Mouse (Mus musculus) cerebellum, adult 9-10 months (tissue): ENCODE measurements at regions not wholly inside any gene's neighbourhood (a gene's known extent, or its start where the extent isn't known, plus 50 kb on each side); places are given as distances from the start of the nearest gene placed in this dataset.
A peak's percentile ranks its signal among the peaks of the same experiment; 100 is the strongest.

Source experiments
- DNase-seq: peaks from one replicate; pipeline ENCODE4 v3.0.0; 2022

DNA sequence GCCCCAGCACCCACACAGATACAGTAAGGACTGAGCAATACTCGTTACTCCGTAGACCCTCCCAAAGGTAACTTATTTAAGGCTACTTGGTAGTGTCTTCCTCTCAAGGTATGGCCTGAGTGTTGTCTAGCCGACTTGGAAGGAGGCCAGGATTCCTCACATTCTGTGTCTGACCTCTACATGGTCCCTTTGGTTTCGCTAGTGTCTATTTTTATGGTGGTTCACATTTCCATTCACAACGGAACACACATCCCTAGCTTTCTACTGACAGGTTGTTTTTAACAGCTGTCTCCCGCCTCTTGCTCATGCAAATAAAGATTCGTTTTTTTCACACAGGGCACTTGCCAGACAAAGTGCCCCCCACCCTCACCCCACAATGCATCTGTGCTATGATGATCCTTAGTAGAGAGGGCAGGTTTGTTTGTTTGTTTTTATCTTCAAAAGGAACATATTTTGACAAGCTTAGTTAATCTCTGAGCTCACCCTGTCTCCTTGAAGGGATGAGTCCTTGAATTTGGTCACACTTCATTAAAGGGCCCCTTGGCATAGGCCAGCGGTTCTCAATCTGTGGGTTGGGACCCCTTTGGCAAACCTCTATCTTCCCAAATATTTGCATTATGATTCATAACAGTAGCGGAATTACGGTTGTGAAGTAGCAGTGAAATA is 52.7 kb downstream of the Phlda1 start:
- DNase-seq, result no peak

DNA sequence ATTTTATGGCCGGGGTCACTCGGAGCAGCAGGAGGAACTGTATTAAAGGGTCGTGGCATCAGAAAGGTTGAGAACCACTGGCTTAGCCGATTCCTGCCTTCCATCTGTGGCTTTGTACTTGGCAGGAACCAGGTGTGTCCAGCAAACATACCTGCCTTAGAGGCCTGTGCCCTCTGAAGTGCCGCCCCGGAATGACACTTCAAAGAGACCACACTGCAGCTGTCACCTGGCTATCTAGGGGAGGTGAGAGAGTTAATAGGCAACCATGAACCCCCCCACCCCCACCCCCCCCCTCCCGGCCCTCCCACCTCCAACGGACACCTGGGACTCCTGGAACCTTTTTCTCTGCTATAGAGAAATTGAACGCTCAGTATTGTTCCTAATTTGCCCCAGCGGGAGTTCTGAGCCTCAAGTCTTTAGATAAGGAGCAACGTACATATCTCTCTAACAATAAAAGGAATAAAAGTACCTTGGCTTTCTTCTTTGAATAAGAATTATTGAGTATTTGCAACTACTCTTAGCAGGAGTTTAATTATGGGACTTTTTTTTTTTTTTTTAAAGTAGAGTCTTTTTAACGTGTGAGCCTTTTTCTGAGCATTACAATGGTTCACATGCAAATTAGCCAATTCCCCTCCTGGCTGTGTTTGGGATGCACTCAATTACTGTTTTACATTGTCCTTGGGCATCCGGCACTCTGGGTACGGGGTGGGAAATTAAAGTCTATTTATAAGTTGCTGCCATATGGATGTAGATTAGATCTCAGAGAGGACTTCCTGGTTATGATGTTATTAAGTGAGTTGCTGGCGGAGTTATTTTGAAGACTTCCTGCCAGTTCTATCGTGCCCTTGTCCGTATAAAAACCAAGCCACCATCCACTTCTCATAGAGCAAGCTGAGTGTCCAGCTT is 53.5 kb downstream of the Phlda1 start:
- DNase-seq, result no peak

DNA sequence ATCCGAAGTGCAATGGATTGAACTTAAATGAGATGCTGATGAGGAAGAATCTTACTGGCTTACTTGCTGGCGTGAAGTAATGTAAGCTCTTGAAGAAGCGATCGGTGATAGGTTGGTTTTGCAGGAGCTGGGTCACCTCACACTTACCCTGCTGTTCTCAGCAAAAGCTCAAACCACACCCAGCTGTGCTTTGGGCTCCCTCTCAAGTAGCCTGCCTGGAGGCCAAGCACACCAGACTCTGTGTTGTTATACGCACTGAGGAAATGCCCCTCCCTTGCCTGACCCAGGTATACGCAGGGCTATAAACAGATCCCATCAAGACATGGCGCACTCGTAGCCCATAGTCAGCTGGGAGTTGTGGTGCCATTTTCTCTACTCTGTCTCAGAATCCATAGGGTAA is 56.5 kb downstream of the Phlda1 start:
- DNase-seq, result no peak

DNA sequence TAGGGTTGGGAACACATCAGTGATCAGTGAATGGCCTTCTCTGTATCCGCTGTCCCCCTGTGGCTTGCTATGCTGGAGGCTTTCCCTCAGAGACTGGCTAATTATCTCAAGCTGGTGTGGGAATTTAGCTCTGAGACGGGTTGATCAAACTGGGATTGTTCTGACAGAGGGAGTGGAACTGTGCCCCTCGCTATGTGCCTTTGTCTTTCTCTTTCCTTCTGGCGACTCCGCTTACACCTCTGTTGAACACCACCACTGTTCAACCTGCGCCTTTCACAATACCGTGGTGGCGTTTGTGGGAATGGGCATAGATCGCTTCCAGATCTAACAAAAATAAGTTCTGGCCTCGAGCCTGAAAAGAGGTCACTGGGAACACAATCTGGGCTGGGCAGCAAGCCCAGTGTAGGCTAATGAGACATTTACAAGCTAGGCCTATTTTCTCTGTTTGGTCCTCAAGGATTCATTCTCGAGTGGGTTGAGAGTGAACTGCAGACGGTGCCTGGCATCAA is 60.8 kb downstream of the Phlda1 start:
- DNase-seq, result peak; percentile 80

- no peak for DNase-seq
These were observed 64.6 kb downstream of the Phlda1 start for GRCm38 (mm10) chr10:111570501-111571258.

GRCm38 (mm10) chr10:111574231-111574630 is 68.1 kb downstream of the Phlda1 start:
- no peak for DNase-seq

- DNase-seq, result no peak
These were observed 68.7 kb downstream of the Phlda1 start for GRCm38 (mm10) chr10:111574812-111575211.

GRCm38 (mm10) chr10:111575256-111575655 is 69.2 kb downstream of the Phlda1 start:
- no peak for DNase-seq

DNA sequence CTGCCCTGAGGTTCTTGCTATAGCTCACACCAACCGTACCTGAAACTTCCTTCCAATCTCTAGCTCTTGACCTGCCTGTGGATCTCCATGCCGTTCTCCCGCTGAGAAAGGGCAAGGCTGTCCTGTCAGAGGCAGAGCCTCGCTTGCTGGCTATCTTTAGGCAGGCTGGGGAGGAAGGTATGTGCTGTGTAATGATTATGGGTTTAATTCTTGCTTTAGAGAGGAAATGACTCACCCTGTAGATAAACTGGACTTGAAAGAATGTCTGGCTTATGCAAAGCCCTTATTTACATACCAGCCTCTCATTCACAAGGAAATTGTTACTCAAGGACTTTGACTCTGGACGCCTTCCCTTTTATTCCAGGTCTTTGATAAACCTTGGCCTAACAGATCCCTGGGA is 69.8 kb downstream of the Phlda1 start:
- no peak for DNase-seq

DNA sequence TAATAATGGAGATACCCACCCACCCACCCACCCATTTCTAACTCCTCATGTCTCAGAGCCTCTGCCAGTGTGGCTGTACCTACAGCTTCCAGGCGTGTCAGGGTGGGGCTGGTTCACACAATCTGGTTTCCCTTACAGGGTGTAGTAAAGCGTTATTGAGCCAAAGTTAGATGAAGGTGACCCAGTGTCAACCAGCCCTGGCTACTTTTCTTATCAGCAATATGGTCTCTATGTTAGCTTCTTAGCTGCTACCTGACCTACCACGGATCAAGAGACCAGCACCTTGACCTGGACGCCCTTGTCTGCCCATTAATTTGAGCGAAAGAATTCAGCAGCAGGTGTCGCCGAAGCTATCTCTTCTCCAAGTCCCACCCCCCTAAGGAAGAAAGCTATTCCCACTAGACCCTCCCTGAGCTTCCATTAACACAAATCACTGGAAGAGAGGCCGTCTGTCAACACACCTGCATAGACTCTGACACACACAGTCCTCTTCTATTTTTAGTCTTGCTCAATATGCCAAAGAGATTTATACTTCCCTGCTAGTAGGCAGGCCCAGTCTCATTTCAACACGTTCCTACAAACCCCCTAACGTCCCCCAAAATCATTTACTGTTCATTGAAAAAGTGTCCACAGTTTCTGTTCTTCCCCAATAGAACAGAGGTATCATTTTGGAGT is 70.4 kb downstream of the Phlda1 start:
- DNase-seq, result no peak

DNA sequence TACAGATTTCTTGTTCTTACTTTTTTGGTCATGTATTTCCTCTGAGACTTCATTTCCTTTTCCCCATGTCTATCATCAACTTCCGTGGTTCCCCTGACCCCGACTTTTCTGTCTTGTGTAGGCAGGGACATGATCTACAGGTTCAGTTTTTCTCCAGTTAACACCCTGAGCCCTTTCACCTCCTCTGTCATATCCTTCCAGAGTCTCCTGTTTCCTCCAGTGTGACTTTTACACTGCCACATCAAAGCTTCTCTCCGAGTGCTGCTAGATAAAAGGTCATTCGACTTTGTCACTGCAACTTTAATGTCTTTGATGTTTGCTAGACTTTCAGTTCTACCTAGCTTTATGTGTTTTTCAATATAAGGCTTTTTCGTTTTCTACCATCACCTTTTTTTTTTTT is 72.5 kb downstream of the Phlda1 start:
- no peak for DNase-seq

DNA sequence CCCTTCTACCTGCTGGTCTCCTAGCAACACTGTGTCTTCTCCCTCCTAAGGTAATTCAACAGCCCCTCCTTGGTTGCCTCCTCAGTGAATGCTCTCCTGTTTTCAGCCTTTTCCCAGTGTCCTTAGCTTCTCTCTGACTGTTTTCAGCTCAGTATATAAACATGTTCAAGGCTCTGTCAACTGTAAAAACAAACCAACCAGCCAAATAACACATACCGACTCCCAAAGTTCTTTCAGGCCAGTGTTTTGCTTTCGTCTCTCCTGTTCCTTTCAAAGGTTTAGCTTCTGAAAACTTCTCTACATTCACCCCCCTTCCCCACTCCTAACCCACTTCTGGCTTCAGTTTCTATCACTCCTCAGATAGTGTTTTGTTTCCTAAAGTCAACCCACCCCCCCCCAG is 73.4 kb downstream of the Phlda1 start:
- no peak for DNase-seq

DNA sequence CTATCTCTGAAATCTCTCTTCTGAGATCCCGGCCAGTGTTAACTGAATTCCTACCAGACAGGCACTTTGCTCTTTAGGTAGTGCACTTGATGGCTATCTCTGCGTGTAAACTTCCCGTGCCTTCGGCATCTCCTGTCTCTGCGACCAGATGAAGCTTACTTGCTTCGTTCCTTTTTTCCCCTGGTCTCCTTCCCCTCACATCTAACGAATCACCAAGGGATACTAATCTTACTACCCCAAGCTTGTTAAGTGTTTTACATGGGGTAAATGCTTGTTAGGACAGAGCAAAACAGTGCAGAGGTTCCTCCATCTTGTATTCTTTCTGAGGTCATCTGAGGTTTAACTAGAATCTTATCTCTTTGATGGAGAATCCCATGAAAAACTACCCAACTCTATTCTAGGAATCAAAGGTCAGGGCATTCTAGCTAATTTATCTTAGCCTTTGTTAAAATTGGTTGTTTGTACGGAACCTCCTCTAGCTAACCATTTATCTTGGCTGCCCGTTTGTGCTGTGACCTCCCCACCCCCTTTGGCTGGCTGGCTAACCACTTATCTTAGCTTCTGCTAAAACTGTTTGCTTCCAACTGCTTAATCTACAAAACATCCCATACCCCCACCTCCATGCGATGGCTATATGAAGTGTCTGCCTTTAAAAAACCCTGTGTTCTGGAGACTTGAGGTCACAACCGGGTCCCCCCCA is 74.5 kb downstream of the Phlda1 start:
- no peak for DNase-seq

GRCm38 (mm10) chr10:111581847-111582246 is 75.8 kb downstream of the Phlda1 start:
- no peak for DNase-seq

- no peak for DNase-seq
These were observed 76.4 kb downstream of the Phlda1 start for GRCm38 (mm10) chr10:111582321-111583123.

- DNase-seq, result no peak
These were observed 77.1 kb downstream of the Phlda1 start for GRCm38 (mm10) chr10:111583124-111583743.

DNA sequence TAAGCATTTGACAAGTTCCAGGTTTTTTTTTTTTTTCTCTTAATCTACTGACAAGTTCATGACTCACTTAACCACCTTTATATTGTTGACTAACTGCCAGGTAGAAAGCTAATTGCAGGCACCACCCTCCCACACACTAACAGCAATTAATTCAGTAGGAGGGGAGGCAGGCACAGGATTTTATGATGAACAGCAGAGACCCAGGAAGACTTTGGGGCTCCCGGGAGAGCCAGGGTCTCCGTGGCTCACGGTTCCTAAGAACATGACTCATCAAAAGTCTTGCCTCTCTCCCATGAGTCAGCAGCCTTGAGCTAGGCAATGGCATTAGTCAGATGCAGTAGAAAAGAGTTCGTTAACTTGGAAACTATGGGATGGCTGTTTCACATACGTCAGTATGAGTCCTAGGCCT is 77.7 kb downstream of the Phlda1 start:
- no peak for DNase-seq

DNA sequence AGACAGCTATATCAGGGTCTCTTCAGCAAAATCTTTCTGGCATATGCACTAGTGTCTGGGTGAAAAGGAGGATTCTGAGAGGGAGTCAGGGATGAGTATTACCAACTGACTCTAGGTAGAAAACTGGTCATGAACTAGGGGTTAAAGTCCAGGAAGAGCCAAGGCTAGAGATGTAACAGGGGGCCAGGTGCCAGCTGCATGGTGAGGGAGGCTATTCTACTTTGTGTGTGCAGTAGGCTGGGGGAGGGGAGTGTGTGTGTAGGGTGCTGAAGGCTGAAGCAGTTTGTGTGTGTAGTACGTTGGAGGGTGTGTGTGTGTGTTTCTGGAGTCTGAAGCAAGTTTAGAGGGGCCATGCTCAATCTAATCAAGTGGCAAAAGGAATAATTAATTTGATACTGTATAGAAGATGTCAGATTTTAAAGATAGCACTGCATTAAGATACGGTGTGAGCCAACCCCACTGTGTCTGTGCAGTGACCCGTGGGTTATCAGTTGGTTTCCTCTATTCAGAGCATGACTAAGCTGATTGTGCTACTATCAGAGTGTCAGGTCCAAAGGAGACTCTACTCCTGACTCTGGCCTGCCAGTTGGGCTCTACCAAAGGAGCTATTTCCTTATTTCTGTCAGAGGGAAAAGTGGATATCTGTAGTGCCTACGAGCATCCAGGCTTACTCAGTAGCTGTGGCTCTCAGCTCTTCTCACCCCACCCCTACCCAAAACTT is 82.0 kb downstream of the Phlda1 start:
- DNase-seq, result no peak

DNA sequence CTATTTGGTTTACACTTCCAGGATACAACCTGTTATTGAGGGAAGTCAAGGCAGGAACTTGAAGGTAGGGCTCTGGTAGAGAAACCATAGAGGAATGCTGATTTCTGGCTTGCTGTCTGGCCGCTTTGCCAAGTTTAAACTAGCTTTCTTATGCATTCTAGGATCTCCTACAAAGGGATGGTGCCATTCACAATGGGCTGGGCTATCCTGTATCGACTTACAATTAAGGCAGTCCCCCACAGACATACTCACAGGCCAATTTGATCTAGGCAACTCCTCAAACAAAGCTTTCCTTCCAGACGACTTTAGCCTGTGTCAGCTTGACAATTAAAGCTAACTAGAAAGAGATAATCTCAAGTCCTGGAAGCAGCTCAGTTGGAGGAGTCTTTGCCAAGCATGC is 83.1 kb downstream of the Phlda1 start:
- DNase-seq, result no peak
